Mouse (Mus musculus) stomach, embryonic 15.5 days (tissue): ENCODE data around the gene Rnf225. TPM values are rescaled to one million over a fixed set of nuclear protein-coding genes. Genes with fewer than 3 reads are reported as not detected.
"Not testable (repeated sequence)": the region's sequence is repeated elsewhere in the genome, so short reads cannot be mapped to it uniquely, and the experiment has no call there.

ENCODE experiments used
- ATAC-seq: fragments of 200-750 bp; cut with Nextera tagmentation; 2 replicates; pipeline ENCODE4 v1.8.0; 2017; ENCODE audit warnings: low read depth, moderate number of reproducible peaks, moderate TSS enrichment; ENCODE audit not compliant: insufficient read depth, low FRiP score
- H3K27ac ChIP-seq: fragments of 300-500 bp; sonication (generic); 2 replicates; pipeline ENCODE4 v1.5.1; 2015; ENCODE audit warnings: mild to moderate bottlenecking, inconsistent platforms
- H3K27me3 ChIP-seq: fragments of 300-500 bp; sonication (generic); replicated peaks from 2 replicates; pipeline ENCODE4 v1.6.1; 2015; ENCODE audit warnings: inconsistent platforms
- H3K36me3 ChIP-seq: fragments of 300-500 bp; sonication (generic); 2 replicates; pipeline ENCODE4 v1.6.1; 2015; ENCODE audit warnings: inconsistent platforms
- H3K4me1 ChIP-seq: fragments of 300-500 bp; sonication (generic); 2 replicates; pipeline ENCODE4 v1.6.1; 2015; ENCODE audit warnings: inconsistent platforms
- H3K4me2 ChIP-seq: fragments of 300-500 bp; sonication (generic); 2 replicates; pipeline ENCODE4 v1.6.1; 2015; ENCODE audit warnings: mild to moderate bottlenecking, inconsistent platforms
- H3K4me3 ChIP-seq: fragments of 300-500 bp; sonication (generic); replicated peaks from 2 replicates; pipeline ENCODE4 v1.5.1; 2015; ENCODE audit warnings: inconsistent platforms
- H3K9ac ChIP-seq: fragments of 300-500 bp; sonication (generic); 2 replicates; pipeline ENCODE4 v1.6.1; 2015; ENCODE audit warnings: inconsistent platforms
- H3K9me3 ChIP-seq: fragments of 300-500 bp; sonication (generic); 2 replicates; pipeline ENCODE4 v1.6.1; 2016; ENCODE audit warnings: inconsistent platforms
- WGBS: fragments of 180-500 bp; shearing (Covaris S2); methylation state at CpG from one replicate; pipeline ENCODE4 v1.1.7; 2015; 5-methylcytosine and 5-hydroxymethylcytosine counted together
- polyA plus RNA-seq: library from polyadenylated mRNA; unstranded; fragments of >200 nt; fragmentation: Nextera tagmentation; extraction: Ambion mirVana; gene quantifications from 2 replicates; pipeline ENCODE4 v1.2.1, GENCODE M21; 2015

Rnf225 gene
- polyA plus RNA-seq, 1 experiment from 2014 or later: 1.3 TPM

DNA sequence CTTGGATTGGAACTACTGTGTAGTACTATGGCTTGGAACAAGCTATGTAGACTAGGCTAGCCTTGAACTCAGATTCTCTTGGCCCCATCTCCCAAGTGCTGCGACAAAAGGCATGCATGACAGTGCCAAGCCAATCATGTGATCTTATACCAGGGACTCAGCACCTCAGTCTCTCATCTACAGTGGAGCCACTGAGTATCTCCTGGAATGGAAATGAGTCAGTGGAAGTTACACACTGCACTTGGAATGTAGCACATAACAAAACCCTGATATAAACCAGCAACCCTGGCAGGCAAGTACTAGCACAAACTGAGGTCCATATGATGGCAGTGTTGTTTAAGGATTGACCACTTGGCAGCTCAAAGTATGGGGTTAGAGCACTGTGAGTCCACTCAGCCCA lies 22.1 kb upstream of the Rnf225 start:
- Histone ChIP-seq H3K27ac (no peak overlapping the region), H3K9ac (no peak overlapping the region), H3K27me3 (no peaks in the 10 kb centered on the region), H3K4me2 (no peak overlapping the region), H3K4me3 (no peak overlapping the region), H3K36me3 (peaks cover 29% of the 10 kb centered on the region), H3K4me1 (no peaks in the 10 kb centered on the region), H3K9me3 (no peaks in the 10 kb centered on the region)
- 93% methylated on average over 1 of the region's 1 CpGs for WGBS
- ATAC-seq: no peak

DNA sequence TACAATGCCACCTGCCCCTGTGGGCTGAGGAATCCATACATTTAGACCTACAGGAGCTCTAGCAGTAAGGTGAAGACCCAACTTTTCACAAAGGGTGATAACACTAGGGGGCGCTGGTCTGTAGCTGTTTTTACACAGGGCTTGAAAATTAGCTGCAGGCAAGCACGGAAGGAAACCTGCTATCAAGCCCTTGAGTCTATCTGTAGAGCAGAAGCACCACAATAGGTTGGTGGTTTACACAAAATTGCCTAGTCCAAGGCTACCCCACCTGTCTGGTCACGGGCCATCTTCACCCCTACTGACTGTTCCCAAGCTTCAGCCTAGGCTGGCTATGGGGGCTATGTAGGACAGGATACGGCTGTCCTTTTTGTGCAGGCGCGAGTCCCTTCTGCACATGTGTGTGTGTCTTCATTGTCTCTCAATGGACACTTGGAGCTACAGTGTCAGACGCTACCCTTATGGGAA lies 17.7 kb upstream of the Rnf225 start:
- peak overlapping the region; percentile 53 for H3K4me3 ChIP-seq
- peak overlapping the region; percentile 92 for H3K27ac ChIP-seq
- no peaks in the 10 kb centered on the region for H3K4me1 ChIP-seq
- H3K9ac ChIP-seq: no peak overlapping the region
- ATAC-seq: peak; percentile 13; the same call in 1 of the 2 replicates
- H3K36me3 ChIP-seq: peaks cover 29% of the 10 kb centered on the region
- H3K9me3 ChIP-seq: no peaks in the 10 kb centered on the region
- H3K4me2 ChIP-seq: peak overlapping the region; percentile 67
- 40% methylated on average over 7 of the region's 7 CpGs for WGBS
- H3K27me3 ChIP-seq: no peaks in the 10 kb centered on the region

DNA sequence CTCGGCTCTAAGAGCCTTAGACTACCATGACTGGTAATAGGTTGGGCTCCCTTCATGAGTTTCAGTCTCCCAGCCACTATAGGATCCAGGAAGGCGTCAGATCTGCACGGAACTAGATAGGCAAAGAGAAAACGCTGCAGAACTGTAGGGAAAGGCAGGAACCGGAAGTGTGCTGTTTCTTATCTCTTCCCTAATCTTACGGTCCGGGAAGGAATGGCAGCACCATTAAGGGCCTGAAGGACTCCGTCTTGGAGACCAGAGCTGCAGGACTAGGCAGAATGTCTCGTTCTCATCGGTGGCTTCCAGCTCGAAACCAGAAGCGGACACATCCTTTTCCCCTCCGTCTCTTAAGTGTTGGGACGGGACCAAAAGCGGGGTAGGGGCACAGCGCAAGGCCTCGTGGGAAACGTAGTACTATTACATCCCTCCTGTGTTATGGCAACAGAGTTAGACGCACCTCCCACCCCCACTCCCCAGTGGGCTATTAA lies 17.0 kb upstream of the Rnf225 start:
- Histone ChIP-seq H3K9ac (peak overlapping the region; percentile 29; the same call in 1 of the 2 replicates), H3K9me3 (no peaks in the 10 kb centered on the region), H3K4me1 (no peaks in the 10 kb centered on the region), H3K27me3 (no peaks in the 10 kb centered on the region), H3K4me2 (peak overlapping the region; percentile 67), H3K4me3 (peak overlapping the region; percentile 53), H3K36me3 (peaks cover 29% of the 10 kb centered on the region), H3K27ac (peak overlapping the region; percentile 92)
- peak; percentile 74 for ATAC-seq
- 7% methylated on average over 19 of the region's 19 CpGs for WGBS

DNA sequence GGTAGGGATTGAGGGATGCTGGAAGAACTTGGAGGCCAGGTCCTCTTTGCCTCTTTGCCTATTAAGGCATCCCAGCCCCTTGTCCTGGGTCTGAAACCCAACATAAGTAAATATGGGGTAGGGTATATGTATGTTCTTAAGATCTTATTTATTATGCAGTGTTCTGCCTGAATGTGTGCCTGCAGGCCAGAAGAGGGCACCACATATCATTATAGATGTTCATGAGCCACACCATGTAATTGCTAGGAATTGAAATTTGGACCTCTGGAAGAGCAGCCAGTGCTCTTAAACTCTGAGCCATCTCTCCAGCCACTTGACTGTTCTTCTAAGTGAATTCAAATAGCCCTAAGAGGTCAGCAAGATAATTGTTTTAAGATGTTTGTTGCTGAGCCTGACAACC lies 13.7 kb upstream of the Rnf225 start:
- H3K4me3 ChIP-seq: no peak overlapping the region

DNA sequence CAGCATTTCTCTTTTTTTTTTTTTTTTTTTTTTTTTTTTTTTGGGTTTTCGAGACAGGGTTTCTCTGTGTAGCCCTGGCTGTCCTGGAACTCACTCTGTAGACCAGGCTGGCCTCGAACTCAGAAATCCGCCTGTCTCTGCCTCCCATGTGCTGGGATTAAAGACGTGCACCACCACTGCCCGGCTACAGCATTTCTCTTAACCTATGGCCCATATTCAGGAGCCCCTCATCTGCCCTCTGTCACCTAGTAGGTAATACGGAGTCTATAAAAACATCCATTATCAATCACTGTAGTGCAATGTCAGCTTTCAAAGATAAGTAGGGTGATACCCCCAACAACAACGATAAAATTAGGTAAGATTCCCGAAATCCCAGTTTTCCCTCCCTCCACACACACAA lies 6.7 kb upstream of the Rnf225 start:
- ATAC-seq, H3K27me3 ChIP-seq, H3K4me2 ChIP-seq, H3K9ac ChIP-seq, H3K9me3 ChIP-seq, H3K27ac ChIP-seq, H3K4me3 ChIP-seq: not testable (repeated sequence)
- Histone ChIP-seq H3K4me1 (peaks cover 12% of the 10 kb centered on the region; the same call in 1 of the 2 replicates), H3K36me3 (peaks cover 18% of the 10 kb centered on the region)
- 75% methylated on average over 7 of the region's 8 CpGs for WGBS

More for the DNA sequence above, 13.7 kb upstream of the Rnf225 start:
- Histone ChIP-seq H3K36me3 (peaks cover 7% of the 10 kb centered on the region; the same call in 1 of the 2 replicates), H3K27me3 (no peaks in the 10 kb centered on the region), H3K4me2 (no peak overlapping the region), H3K9me3 (no peaks in the 10 kb centered on the region), H3K27ac (no peak overlapping the region), H3K9ac (no peak overlapping the region), H3K4me1 (no peaks in the 10 kb centered on the region)
- no peak for ATAC-seq

DNA sequence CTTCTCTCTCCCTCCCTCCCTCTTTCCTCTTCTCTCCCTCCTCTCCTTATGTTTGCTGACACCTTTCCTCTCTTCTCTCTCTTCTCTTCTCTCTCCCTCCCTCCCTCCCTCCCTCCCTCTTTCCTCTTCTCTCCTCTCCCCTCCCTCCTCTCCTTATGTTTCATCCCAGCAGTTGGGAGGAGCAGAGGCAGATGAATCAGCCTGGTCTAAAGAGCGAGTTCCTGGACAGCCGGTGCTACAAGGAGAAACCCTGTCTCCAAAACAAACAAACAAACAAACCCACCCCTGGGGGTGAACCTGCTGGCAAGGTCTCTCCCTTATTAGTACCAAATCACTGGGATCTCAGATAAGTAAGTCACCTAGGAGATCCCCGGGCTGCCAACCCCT lies 5.9 kb upstream of the Rnf225 start:
- peak overlapping the region; percentile 68 for H3K4me2 ChIP-seq
- no peaks in the 10 kb centered on the region for H3K27me3 ChIP-seq
- WGBS: 0% methylated on average over 3 of the region's 3 CpGs
- H3K27ac ChIP-seq: peak overlapping the region; percentile 98
- ATAC-seq: no peak
- H3K4me1 ChIP-seq: peaks cover 12% of the 10 kb centered on the region; the same call in 1 of the 2 replicates
- no peaks in the 10 kb centered on the region for H3K9me3 ChIP-seq
- peak overlapping the region; percentile 87 for H3K4me3 ChIP-seq
- peak overlapping the region; percentile 60 for H3K9ac ChIP-seq
- peaks cover 27% of the 10 kb centered on the region for H3K36me3 ChIP-seq

DNA sequence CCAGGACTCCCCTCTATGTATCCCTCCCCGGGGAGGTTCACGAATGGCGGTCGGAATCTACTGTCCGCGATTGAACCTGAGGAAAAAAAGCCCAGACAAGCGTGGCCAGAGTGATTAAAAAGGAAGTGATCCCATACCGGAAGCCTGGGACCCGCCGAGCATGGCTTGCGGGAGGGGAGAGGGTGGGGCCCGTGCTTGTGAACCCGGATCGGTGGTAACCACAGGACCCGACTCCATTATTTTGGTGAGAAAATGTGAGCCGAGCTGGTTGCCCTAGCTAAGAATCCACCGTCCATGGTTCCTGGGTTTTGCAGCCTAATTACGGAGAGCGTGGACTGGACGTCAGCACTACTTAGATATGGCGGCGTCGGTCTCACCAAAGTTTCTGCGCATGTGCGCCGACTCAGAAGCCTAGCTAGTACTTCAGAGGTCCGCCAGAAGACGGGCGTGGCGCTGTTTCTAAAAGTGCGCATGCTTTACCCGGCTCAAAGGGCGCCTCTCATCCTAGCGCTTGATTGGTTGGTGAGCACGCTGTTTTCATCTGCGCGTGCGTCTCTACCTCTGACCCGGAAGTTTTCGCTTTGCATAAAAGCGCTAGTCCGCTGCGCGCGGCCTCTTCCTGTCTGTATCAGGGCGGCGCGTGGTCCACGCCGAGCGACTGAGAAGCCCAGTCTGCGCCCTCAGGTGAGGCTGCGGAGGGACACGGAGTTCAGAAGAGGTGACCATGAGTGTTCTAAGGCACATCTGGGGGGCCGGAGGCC lies 5.3 kb upstream of the Rnf225 start, which contains the start of gene Rps5:
Gene Rps5, plus strand, starts transcription at position 586 of the 761 bp plus-strand sequence.
- peak within 1 kb of the TSS; percentile 75 for H3K4me2 ChIP-seq
- peaks cover 30% of the 10 kb centered on the region for H3K36me3 ChIP-seq
- no peaks in the 10 kb centered on the region for H3K27me3 ChIP-seq
- peak; percentile 98 for ATAC-seq
- H3K4me1 ChIP-seq: peaks cover 12% of the 10 kb centered on the region; the same call in 1 of the 2 replicates
- H3K27ac ChIP-seq: peak within 1 kb of the TSS; percentile 98
- WGBS: under 1% methylated on average over 55 of the region's 55 CpGs
- H3K9me3 ChIP-seq: no peaks in the 10 kb centered on the region
- H3K4me3 ChIP-seq: peak within 1 kb of the TSS; percentile 87
- H3K9ac ChIP-seq: peak within 1 kb of the TSS; percentile 77

DNA sequence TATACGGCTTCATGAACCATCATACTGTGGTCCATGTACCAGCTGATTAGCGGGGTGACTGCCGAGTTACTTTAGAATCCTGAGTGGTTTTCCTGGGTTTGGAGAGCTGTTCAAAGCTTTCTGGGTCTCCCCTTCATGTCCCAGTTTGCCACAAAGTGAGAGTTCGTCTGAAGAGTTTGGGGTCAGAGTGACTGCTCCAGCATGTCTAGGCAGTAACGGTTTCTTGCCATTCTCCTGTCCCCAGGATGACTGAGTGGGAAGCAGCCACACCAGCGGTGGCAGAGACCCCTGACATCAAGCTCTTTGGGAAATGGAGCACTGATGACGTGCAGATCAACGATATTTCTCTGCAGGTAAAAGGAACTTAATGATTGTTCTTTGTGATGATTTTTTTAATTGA lies 4.5 kb upstream of the Rnf225 start:
- H3K27me3 ChIP-seq: no peaks in the 10 kb centered on the region
- peaks cover 17% of the 10 kb centered on the region; the same call in 1 of the 2 replicates for H3K4me1 ChIP-seq
- H3K36me3 ChIP-seq: peaks cover 30% of the 10 kb centered on the region
- 0 out of 2 replicates have a peak overlapping the region, but pooled peaks have one; percentile 50 for H3K27ac ChIP-seq
- H3K4me3 ChIP-seq: peak overlapping the region; percentile 87
- no peaks in the 10 kb centered on the region for H3K9me3 ChIP-seq
- peak overlapping the region; percentile 77 for H3K9ac ChIP-seq
- H3K4me2 ChIP-seq: peak overlapping the region; percentile 75
- WGBS: 1% methylated on average over 8 of the region's 8 CpGs
- no peak for ATAC-seq

DNA sequence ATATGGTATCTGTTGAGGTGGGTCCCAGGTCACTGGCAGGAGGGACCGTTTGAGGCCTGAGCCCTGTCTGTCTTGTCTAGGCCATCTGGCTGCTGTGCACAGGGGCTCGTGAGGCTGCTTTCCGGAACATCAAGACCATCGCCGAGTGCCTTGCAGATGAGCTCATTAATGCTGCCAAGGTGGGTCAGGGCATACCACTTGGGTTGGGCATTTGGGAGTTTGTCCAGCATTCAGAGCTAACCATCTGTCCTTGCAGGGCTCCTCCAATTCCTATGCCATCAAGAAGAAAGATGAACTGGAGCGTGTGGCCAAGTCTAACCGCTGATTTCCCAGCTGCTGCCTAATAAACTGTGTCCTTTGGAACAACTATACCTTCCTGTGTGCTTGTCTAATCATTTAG lies 900 bp upstream of the Rnf225 start:
- peaks cover 30% of the 10 kb centered on the region for H3K36me3 ChIP-seq
- H3K4me3 ChIP-seq: no peak overlapping the region
- WGBS: 82% methylated on average over 7 of the region's 7 CpGs
- ATAC-seq: no peak
- no peak overlapping the region for H3K9ac ChIP-seq
- no peak overlapping the region for H3K4me2 ChIP-seq
- no peaks in the 10 kb centered on the region for H3K9me3 ChIP-seq
- H3K4me1 ChIP-seq: peaks cover 25% of the 10 kb centered on the region; the same call in 1 of the 2 replicates
- H3K27ac ChIP-seq: no peak overlapping the region
- H3K27me3 ChIP-seq: 0 out of 2 replicates have a peak, but pooled peaks cover 6% of the 10 kb centered on the region

DNA sequence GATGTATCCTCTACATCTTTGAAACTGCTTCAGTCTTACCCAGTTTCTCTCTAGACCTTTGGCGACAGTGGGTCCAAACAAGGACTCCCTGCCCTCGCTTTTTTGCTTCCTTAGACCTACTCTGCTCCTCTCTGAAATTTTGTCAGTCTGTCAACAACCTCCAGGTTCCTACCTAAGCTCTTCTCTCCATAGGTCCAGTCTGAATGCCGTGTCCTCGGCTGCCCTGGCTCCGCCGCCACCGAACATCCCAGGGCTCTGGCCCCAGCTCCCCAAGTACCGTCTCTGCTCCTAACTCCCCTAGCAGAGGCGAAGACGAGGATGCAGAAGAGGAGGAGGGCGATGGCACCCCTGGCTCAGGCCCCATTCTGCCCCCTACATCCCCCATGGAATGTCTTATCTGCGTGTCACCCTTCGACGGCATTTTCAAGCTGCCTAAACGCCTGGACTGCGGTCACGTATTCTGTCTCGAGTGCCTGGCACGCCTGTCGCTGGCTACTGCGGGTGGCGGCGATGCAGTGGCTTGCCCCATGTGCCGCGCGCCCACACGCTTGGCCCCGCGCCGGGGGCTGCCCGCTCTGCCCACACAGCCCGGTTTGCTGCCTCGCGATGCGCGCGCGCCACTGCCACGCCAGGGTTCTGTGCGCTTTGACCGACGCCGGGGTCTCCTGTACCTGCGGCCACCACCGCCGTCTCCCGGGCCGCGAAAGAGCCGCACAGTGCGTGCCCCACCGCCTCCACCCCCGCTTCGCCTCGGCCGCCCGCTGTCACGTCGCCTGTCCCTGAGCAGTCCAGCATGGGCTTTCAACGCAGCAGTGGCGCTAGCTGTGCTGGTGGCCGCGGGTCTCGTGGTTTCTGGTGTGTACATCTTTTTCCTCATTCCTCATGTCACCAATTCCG lies 725 bp downstream of the Rnf225 start:
- peak overlapping the region; percentile 78 for H3K4me2 ChIP-seq
- H3K4me3 ChIP-seq: peak overlapping the region; percentile 39
- no peaks in the 10 kb centered on the region for H3K9me3 ChIP-seq
- H3K9ac ChIP-seq: 0 out of 2 replicates have a peak overlapping the region, but pooled peaks have one; percentile 12
- 0 out of 2 replicates have a peak, but pooled peaks cover 6% of the 10 kb centered on the region for H3K27me3 ChIP-seq
- peaks cover 30% of the 10 kb centered on the region for H3K36me3 ChIP-seq
- H3K4me1 ChIP-seq: peaks cover 23% of the 10 kb centered on the region; the same call in 1 of the 2 replicates
- 5% methylated on average over 65 of the region's 65 CpGs for WGBS
- H3K27ac ChIP-seq: no peak overlapping the region
- ATAC-seq: 0 out of 2 replicates have a peak, but pooled peaks have one; percentile 11

DNA sequence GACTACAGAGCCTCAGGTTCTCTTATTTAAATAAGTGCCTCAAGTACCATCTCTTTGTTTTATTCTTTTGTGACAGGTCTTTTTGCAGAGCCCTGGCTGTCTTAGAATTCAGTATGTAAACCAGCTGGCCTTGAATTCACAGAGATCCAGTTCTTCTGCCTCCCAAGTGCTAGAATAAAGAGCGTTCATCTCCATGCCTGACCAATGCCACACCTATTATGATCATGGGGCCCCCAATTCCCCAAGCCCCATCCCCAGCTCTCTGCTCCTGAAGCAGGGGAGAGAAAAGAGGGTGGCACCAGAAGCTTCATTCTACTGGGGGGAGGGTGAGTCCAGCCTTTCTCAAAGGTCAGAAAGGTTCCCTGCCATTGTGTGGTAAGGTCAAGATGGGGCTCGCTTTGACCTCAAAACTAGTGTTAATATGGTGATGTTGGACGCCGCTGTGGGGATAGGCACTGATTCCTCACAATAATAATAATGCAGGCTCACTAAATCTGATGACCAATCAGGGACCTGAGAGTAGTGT lies 6.5 kb downstream of the Rnf225 start:
- Histone ChIP-seq H3K4me2 (no peak overlapping the region), H3K36me3 (no peaks in the 10 kb centered on the region), H3K4me1 (no peaks in the 10 kb centered on the region), H3K4me3 (no peak overlapping the region), H3K9ac (no peak overlapping the region), H3K27ac (no peak overlapping the region), H3K9me3 (no peaks in the 10 kb centered on the region), H3K27me3 (no peaks in the 10 kb centered on the region)
- ATAC-seq: no peak
- 79% methylated on average over 4 of the region's 4 CpGs for WGBS
